Mouse (Mus musculus) layer of hippocampus, adult 2 months (tissue): ENCODE measurements at regions not wholly inside any gene's neighbourhood (a gene's known extent, or its start where the extent isn't known, plus 50 kb on each side); places are given as distances from the start of the nearest gene placed in this dataset.
A peak's percentile ranks its signal among the peaks of the same experiment; 100 is the strongest.

Source experiments
- DNase-seq, 2 experiments: peaks; one replicate each; pipeline ENCODE4 v3.0.0; 2022; ENCODE audit warnings: low spot score in 2 of 2
- H3K27ac ChIP-seq: fragments of 200-600 bp; 2 replicates; pipeline ENCODE4 v1.8.1; 2022
- H3K4me3 ChIP-seq: fragments of 200-600 bp; 2 replicates; pipeline ENCODE4 v1.8.1; 2022; ENCODE audit warnings: mild to moderate bottlenecking
- CTCF ChIP-seq: fragments of 200-600 bp; conservative IDR thresholded peaks from 2 replicates; pipeline ENCODE4 v1.8.1; 2022; ENCODE audit warnings: antibody characterized with exemption, mild to moderate bottlenecking, moderate library complexity

GRCm38 (mm10) chr5:133991994-133992393 lies 107.5 kb upstream of the Castor2 start:
- DNase-seq = no peak
- no peak for TF ChIP-seq CTCF
- H3K27ac ChIP-seq = peak overlapping the region; percentile 3; the same call in 1 of the 2 replicates
- H3K4me3 ChIP-seq = no peak overlapping the region

DNA sequence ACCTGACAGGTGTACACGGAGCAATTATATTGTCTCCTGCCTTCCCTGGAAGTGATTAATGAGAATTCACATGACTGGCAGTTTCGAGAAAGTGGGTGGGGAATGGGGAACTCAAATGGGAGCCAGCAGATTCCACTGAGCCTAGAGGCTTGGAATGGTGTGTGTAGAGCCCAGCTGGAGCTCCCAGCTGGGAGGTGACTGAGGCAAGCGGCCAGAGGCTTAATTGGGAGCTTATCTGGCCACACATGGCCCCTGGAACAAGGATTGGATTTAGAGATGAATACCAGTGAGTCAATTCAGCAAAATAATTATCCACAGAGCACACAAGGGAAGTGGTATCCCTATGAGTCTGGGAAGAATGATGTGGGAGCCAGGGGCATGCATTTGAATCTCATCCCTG lies 108.0 kb upstream of the Castor2 start:
- no peak for TF ChIP-seq CTCF
- DNase-seq = peak in 1 of 2 experiments; percentile 24
- H3K27ac ChIP-seq = peak overlapping the region; percentile 3; the same call in 1 of the 2 replicates
- no peak overlapping the region for H3K4me3 ChIP-seq

- H3K27ac ChIP-seq = no peak overlapping the region
- DNase-seq = no peak
- no peak overlapping the region for H3K4me3 ChIP-seq
- no peak for TF ChIP-seq CTCF
Observed at GRCm38 (mm10) chr5:133983249-133983966, 116.1 kb upstream of the Castor2 start.

DNA sequence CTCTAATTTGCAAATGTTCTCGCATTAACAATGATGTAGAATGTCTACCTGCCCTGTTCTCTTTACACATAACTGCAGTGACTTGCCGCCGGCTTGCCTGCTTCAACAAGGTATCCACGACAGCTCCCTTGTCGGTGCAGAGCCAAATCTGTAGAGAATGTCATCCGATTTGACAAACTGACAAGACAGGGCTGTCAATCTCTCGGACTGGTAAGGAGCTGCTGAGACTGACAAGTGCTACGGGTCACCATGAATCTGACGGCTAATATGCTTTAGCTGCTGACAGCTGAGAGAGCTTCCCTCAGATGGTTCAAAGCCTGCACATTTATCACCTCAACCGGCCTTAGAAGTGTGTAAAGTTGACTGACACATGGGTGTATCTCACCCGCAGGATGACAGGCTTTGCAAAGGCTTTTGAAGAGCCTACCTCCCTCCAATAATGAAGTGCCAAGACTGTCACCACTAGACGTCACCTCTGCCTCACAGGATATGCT lies 129.0 kb upstream of the Castor2 start:
- H3K27ac ChIP-seq = no peak overlapping the region
- no peak for TF ChIP-seq CTCF
- H3K4me3 ChIP-seq = no peak overlapping the region
- DNase-seq = no peak

- peak overlapping the region; percentile 77; the same call in 1 of the 2 replicates for H3K27ac ChIP-seq
- H3K4me3 ChIP-seq = no peak overlapping the region
- peak; percentile 19 to 50 for DNase-seq
- TF ChIP-seq CTCF = no peak
Observed at GRCm38 (mm10) chr5:133963301-133963700, 136.2 kb upstream of the Castor2 start.

DNA sequence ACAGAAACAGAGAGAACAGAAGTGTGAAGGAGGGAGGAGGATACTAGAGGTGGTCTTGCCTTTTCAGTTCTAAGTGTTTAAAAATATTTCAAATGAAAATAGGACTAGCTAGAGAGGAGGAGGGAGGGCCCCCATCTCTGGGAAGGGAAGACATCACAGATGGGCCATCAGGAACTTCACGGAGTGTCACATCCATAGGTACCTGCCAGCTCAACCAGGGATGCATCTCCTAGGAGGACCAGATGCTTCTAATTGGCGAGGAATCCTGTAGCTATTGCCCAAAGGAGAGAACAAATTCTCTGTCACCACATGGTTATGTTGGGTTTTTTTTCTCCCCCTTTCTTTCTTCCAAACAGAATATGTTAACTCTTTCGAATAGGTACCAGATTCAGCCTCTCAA lies 158.7 kb upstream of the Castor2 start:
- TF ChIP-seq CTCF = no peak
- Histone ChIP-seq H3K4me3 (no peak overlapping the region), H3K27ac (peak overlapping the region; percentile 39; the same call in 1 of the 2 replicates)
- DNase-seq = peak; percentile 40 to 77

- H3K4me3 ChIP-seq = no peak overlapping the region
- peak overlapping the region; percentile 39; the same call in 1 of the 2 replicates for H3K27ac ChIP-seq
- no peak for TF ChIP-seq CTCF
- DNase-seq = no peak
Observed at GRCm38 (mm10) chr5:133940030-133940429, 159.5 kb upstream of the Castor2 start.

DNA sequence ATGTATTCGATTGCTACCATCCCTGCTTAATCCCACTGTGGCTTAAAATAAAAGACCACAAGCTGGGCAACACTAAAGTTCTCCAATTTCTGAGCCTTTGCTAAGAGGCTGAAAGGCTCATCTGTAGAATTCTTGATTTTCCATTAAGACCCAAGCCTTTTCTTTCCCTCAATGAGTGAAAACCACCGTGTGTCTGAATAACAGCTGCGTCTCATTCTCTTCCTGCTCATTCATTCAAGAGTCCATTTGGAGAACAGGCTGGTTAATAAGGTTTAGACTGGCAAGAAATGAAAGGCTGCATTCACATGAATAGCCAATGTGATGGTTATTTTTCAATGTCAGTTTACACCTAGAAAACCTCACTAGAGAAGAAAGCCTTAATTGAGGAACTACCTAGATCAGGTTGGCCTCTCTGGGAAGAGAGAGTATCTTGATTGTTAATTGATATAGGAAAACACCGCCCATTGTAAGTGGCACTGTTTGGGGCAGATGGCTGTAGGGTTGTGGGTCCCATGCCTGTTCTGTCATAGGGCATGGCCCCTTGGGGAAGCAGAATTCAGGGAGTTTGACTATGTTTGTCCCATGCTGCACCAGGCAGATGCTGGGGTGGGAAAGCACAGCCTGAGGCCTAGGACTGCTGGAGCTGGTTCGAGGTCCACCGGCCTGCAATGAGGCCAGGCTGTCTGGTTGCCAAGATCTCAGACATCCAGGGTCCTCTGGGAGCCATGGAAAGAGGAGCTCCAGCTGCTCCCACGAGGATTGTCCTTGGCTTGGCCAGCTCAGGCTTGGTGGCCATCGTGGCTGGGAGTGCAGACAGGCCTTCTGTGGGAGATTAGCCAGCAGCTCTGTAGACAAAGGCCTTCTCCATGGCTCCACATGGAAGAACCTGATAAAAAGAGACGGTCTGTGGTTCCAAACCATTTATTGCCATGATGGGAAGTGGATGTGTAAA lies 161.3 kb upstream of the Castor2 start:
- no peak for TF ChIP-seq CTCF
- no peak for DNase-seq
- H3K4me3 ChIP-seq = no peak overlapping the region
- peak overlapping the region; percentile 23; the same call in 1 of the 2 replicates for H3K27ac ChIP-seq

DNA sequence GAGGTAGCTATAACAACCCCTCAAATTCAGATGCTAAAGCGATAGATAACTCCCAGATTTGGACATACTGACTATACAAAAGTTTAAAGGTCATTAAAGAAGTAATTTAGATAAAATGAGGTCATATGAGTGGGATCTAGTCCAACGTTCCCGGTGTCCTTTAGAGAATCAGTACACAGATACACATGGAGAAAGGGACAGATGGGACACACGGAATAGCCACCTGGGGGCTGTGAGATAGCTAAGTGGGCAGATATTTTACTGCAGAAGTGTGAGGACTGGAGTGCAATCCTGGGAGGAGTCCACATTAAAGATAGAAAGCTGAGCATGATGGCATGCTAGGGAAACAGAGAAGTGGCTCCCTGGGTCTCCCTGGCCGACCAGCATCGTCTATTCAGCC lies 164.1 kb upstream of the Castor2 start:
- no peak for DNase-seq
- no peak overlapping the region for H3K4me3 ChIP-seq
- TF ChIP-seq CTCF = no peak
- H3K27ac ChIP-seq = peak overlapping the region; percentile 53

DNA sequence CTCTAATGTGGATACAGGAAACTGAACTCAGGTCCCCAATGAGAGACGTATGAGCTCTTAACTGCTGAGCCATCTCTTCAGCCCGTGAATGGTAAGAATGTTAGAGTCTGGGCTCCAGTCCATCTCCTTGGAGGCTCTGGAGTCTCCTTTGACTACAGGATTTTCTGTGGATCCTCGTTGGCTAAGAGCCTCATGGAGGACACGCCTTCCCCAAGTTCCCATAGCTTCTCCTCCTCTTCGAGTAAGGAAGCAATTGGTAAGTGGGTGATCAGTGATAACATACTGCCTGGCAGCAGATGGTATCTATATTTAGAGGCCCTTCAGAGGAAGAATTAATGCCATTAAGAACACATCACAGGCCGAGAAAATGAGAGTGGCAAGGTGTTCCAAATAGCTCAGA lies 164.5 kb upstream of the Castor2 start:
- peak overlapping the region; percentile 53 for H3K27ac ChIP-seq
- peak; percentile 39 to 48 for DNase-seq
- no peak for TF ChIP-seq CTCF

DNA sequence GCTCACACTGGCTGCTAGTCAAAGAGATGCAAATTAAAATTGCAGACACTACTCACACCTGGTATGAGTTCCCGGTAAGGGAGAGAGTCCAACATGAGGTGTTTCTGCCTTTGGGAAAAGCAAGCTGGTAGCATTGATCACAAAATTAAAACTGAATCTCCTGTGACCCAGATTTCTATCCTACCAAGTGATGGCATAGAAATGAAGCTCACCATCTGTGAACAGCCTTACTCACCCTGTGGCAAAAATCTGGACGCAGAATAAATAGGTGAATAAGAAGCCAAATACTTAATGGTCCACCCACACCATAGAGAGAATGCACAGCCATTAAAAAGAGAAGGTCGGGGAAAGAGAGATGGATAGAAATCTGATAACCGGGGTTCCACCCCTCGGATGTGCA lies 169.4 kb upstream of the Castor2 start:
- Histone ChIP-seq H3K27ac (no peak overlapping the region), H3K4me3 (no peak overlapping the region)
- no peak for TF ChIP-seq CTCF
- DNase-seq = no peak

More for the DNA sequence above, 164.5 kb upstream of the Castor2 start:
- no peak overlapping the region for H3K4me3 ChIP-seq

DNA sequence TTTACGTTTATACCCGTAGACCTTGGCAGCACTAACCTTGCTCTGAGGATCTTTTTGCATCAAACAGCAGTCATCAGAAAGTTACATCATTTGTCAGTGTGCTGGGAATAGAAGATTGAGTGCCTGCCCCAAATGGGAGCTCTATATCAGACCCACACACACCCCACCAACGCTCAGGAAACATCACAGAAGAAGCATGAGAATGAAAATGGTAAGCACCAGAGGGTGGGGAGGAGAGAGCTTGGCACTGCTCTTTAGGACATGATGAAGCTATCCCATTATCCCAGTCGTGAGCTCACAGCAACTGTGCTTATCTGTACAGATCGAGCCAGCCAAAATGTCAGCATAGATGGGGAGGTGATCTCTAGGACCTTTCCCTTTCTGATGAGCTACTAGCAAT lies 172.5 kb upstream of the Castor2 start:
- peak overlapping the region; percentile 75 for H3K27ac ChIP-seq
- no peak overlapping the region for H3K4me3 ChIP-seq
- TF ChIP-seq CTCF = no peak
- peak; percentile 48 to 70 for DNase-seq

GRCm38 (mm10) chr5:133925184-133925900 lies 174.2 kb upstream of the Castor2 start:
- no peak for TF ChIP-seq CTCF
- H3K4me3 ChIP-seq = no peak overlapping the region
- H3K27ac ChIP-seq = peak overlapping the region; percentile 72
- DNase-seq = peak; percentile 26 to 48
